8 mouse cellular contexts compared by ENCODE assay signal in the genomic region with DNA sequence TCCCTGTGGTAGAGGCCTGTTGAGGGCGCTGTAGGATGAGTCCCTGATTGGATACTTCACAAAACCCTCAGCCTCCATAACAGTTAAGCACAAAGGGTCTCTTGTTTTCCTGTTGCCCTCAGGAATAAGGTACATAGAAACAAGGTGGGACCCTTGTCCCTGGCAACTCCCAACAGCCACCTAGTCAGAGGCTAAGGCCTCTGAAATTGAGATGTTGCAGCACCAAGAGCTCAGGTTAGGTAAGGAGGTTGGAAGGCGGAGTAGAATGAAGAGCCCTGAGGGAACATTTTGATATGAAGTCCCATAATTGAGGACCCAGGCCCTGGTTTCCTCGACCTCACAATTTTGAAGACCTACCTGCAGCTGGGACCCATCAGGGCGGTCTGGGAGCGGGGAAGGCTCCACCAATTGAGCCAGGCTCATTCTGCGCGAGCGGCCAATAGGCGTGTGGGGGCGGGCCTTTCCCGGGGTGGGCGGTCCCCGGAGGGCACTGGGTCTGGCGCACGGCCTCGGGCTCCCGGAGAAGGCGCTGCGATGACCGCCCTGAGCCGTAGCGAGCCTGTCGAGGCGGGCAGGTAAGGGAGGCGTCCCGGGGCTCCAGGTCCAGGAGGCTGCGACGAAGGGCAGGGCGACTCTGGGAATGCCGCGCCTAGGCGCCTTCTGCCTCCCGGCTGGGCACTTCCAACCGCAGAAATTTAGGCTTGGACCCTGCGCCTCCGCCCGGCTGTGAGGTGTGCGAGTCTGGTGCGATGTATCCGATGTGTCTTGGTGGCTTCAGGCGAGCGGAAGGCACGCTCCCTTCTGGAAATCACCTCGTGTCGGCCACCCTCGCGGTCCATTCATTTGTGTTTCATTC. TPM values are rescaled to one million over a fixed set of nuclear protein-coding genes. Genes with fewer than 3 reads are reported as not detected.
DNase-seq lines count a peak whose midpoint lies in the region.

A gene (plus strand): TSS at position 467 of the 856 bp plus-strand sequence.

- intact Hi-C loops in left cerebral cortex, postnatal 4 days (cut with DNase I) = no loop called here

- peak; percentile 91 for DNase-seq in adrenal gland, adult 2 months
- peak; percentile 75 to 85 for DNase-seq in cerebellum, postnatal 36 days
- DNase-seq in gastrocnemius, postnatal 10 days = peak; percentile 84
- peak; percentile 56 for DNase-seq in hindlimb bud, embryonic 11.5 days (ENCODE audit: extremely low spot score, low read depth, low spot score)
- peak; percentile 86 for DNase-seq in left cerebral cortex, postnatal 4 days
- peak; percentile 89 for DNase-seq in mesoderm, embryonic 11.5 days (ENCODE audit: low read depth, low spot score)
- DNase-seq in right cerebral cortex, postnatal 36 days (ENCODE audit: low spot score in 2 of 2) = peak; percentile 63 to 68
- DNase-seq in MN1 (ENCODE audit: low spot score) = no peak

RNA-seq across cellular contexts. Expression of the gene that starts here (rescaled TPM):
- total RNA-seq in adrenal gland, adult 2 months (2021) = under 1 TPM in 1 of 2 experiments, not detected in 1; 0.40 TPM
- 0.09 and 0.17 TPM in 2 replicates for polyA plus RNA-seq in adrenal gland, adult 2 months (2012; rRNA removed)
- 1 to 10 TPM in 1 of 2 experiments, under 1 TPM in 1; 0.21 to 1.6 TPM for total RNA-seq in gastrocnemius, postnatal 10 days (2021)
- 10 to 100 TPM; 21.0 to 24.4 TPM for total RNA-seq in left cerebral cortex, postnatal 4 days (2021)

Comparison
In these comparisons a context has a peak if more than half of its experiments do, and no peak if none do; other contexts are left out.
1. RNA of the gene that starts here (total RNA-seq): 21.0 to 24.4 TPM in left cerebral cortex, postnatal 4 days; 0.21 to 1.6 TPM in gastrocnemius, postnatal 10 days and 0.40 TPM in adrenal gland, adult 2 months; every median in the first group is over 4 times any median in the second.
2. Peak in DNase-seq in adrenal gland, adult 2 months; RNA of the gene not detected or under 1 TPM.